Mouse (Mus musculus): ENCODE measurements around the gene Oxtr. TPM values are rescaled to one million over a fixed set of nuclear protein-coding genes. Genes with fewer than 3 reads are reported as not detected.

The Oxtr gene
- polyA plus RNA-seq (2015; fragmentation: Nextera tagmentation; extraction: Ambion mirVana), result 0.65 and 0.81 TPM in 2 replicates

DNA sequence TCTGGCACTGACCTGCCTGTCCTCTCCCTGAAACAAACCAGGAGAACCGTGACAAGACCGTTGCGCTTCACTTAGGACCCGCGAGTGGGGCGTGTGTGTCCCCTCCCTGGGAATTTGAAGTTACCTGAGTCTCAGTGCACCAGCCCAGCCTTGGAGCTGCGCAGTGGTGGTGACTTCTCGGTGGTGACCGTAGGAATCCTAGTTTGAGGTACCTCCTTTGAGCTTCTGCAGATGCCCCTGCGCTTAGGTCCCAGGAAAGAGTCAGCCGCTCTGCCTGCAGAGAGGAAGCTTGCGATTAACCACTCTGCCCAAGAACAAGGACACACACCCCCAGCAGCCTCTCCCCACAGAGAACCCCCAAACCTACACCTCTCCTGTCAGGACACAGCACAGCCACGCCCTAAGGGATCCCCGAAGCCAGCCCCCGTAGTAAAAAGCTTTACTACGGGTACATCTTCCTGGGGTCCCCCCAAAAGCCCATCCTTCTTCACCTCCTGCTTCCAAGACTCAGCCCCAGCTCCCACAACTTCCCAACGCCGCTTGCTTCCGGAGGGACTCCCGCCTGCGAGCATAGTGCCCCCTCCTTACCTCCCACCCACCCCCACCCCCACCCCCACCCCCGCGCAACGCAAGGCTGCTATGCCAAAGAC is at the start of gene Oxtr:
TSS of gene Oxtr (minus strand) at position 34 of the 650 bp plus-strand sequence.
- Histone ChIP-seq H3K27me3 (ENCODE audit: control insufficient read depth, insufficient read depth, low read length) (peaks cover 8% of the 10 kb centered on the region), H3K9me3 (ENCODE audit: control insufficient read depth, low read length) (no peaks in the 10 kb centered on the region), H3K4me3 (ENCODE audit: low read depth, low read length) (peak within 1 kb of the TSS; percentile 44), H3K4me2 (replicated peaks; ENCODE audit: low read depth) (peak within 1 kb of the TSS; percentile 69), H3K27ac (replicated peaks) (no peak within 1 kb of the TSS), H3K4me1 (replicated peaks; ENCODE audit: control insufficient read depth, insufficient read depth) (peaks cover 3% of the 10 kb centered on the region), H3K9ac (ENCODE audit: low read length) (peak within 1 kb of the TSS; percentile 45), H3K36me3 (ENCODE audit: control insufficient read depth, insufficient read depth, low read length) (no peaks in the 10 kb centered on the region)
- 7% methylated on average over 24 of the region's 24 CpGs for WGBS
- ATAC-seq (ENCODE audit: low FRiP score, low TSS enrichment) (no peak), DNase-seq (ENCODE audit: low spot score) (no peak)
- no peak for TF ChIP-seq EP300 (optimal IDR thresholded peaks at IDR 0.05)
- no peak for TF ChIP-seq CTCF (IDR thresholded peaks at IDR 0.05; ENCODE audit: low read depth)

- Histone ChIP-seq H3K9me3 (ENCODE audit: control insufficient read depth, low read length) (no peaks in the 10 kb centered on the region), H3K9ac (ENCODE audit: low read length) (no peak overlapping the region), H3K36me3 (ENCODE audit: control insufficient read depth, insufficient read depth, low read length) (no peaks in the 10 kb centered on the region), H3K4me1 (replicated peaks; ENCODE audit: control insufficient read depth, insufficient read depth) (no peaks in the 10 kb centered on the region), H3K27ac (replicated peaks) (no peak overlapping the region), H3K4me3 (ENCODE audit: low read depth, low read length) (no peak overlapping the region), H3K27me3 (ENCODE audit: control insufficient read depth, insufficient read depth, low read length) (no peaks in the 10 kb centered on the region), H3K4me2 (replicated peaks; ENCODE audit: low read depth) (no peak overlapping the region)
- DNase-seq (ENCODE audit: low spot score), result no peak
- TF ChIP-seq EP300 (optimal IDR thresholded peaks at IDR 0.05), result no peak
- TF ChIP-seq CTCF (IDR thresholded peaks at IDR 0.05; ENCODE audit: low read depth), result no peak
- ATAC-seq (ENCODE audit: low FRiP score, low TSS enrichment), result no peak
- 48% methylated on average over 5 of the region's 5 CpGs for WGBS
Measured at GRCm38 (mm10) chr6:112525434-112525833, 35.7 kb upstream of the Oxtr start.

GRCm38 (mm10) chr6:112524459-112524858 is 34.7 kb upstream of the Oxtr start:
- H3K4me2 ChIP-seq (replicated peaks; ENCODE audit: low read depth), result no peak overlapping the region
- TF ChIP-seq EP300 (optimal IDR thresholded peaks at IDR 0.05) (no peak), CTCF (IDR thresholded peaks at IDR 0.05; ENCODE audit: low read depth) (no peak)
- DNase-seq (ENCODE audit: low spot score), result no peak
- H3K9me3 ChIP-seq (ENCODE audit: control insufficient read depth, low read length), result no peaks in the 10 kb centered on the region
- H3K4me3 ChIP-seq (ENCODE audit: low read depth, low read length), result no peak overlapping the region
- H3K4me1 ChIP-seq (replicated peaks; ENCODE audit: control insufficient read depth, insufficient read depth), result no peaks in the 10 kb centered on the region
- ATAC-seq (ENCODE audit: low FRiP score, low TSS enrichment), result no peak
- H3K9ac ChIP-seq (ENCODE audit: low read length), result no peak overlapping the region
- WGBS, result 36% methylated on average over 10 of the region's 10 CpGs
- no peak overlapping the region for H3K27ac ChIP-seq (replicated peaks)
- no peaks in the 10 kb centered on the region for H3K27me3 ChIP-seq (ENCODE audit: control insufficient read depth, insufficient read depth, low read length)
- H3K36me3 ChIP-seq (ENCODE audit: control insufficient read depth, insufficient read depth, low read length), result no peaks in the 10 kb centered on the region

DNA sequence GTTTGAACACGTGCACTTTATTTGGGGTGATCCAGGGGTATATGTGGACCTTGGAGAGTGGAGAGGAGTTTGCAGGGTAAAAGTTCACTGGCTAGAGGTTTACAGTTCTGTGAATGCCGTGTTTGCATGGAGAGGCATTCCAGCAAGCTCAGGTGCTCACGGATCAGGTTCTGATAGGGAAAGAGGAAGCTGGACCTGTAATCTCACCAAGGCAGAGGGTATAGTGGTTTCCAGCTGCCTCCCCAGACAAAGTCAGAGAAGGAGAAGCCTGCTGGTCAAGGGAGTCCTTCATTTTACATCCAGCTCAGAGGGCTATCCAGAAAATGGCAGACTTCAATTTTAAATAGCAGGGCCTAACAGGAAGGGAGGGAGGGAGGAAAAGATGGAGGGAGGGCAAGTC is 28.2 kb upstream of the Oxtr start:
- H3K9ac ChIP-seq (ENCODE audit: low read length), result no peak overlapping the region
- DNase-seq (ENCODE audit: low spot score), result no peak
- H3K27me3 ChIP-seq (ENCODE audit: control insufficient read depth, insufficient read depth, low read length), result no peaks in the 10 kb centered on the region
- no peaks in the 10 kb centered on the region for H3K36me3 ChIP-seq (ENCODE audit: control insufficient read depth, insufficient read depth, low read length)
- H3K4me1 ChIP-seq (replicated peaks; ENCODE audit: control insufficient read depth, insufficient read depth), result no peaks in the 10 kb centered on the region
- H3K9me3 ChIP-seq (ENCODE audit: control insufficient read depth, low read length), result no peaks in the 10 kb centered on the region
- ATAC-seq (ENCODE audit: low FRiP score, low TSS enrichment), result no peak
- TF ChIP-seq EP300 (optimal IDR thresholded peaks at IDR 0.05), result no peak
- TF ChIP-seq CTCF (IDR thresholded peaks at IDR 0.05; ENCODE audit: low read depth), result no peak
- H3K27ac ChIP-seq (replicated peaks), result no peak overlapping the region
- H3K4me2 ChIP-seq (replicated peaks; ENCODE audit: low read depth), result no peak overlapping the region
- WGBS, result 70% methylated on average over 3 of the region's 3 CpGs
- H3K4me3 ChIP-seq (ENCODE audit: low read depth, low read length), result no peak overlapping the region

GRCm38 (mm10) chr6:112517572-112517971 is 27.8 kb upstream of the Oxtr start:
- TF ChIP-seq CTCF (IDR thresholded peaks at IDR 0.05; ENCODE audit: low read depth) (no peak), EP300 (optimal IDR thresholded peaks at IDR 0.05) (no peak)
- ATAC-seq (ENCODE audit: low FRiP score, low TSS enrichment) (no peak), DNase-seq (ENCODE audit: low spot score) (no peak)
- Histone ChIP-seq H3K4me2 (replicated peaks; ENCODE audit: low read depth) (no peak overlapping the region), H3K27ac (replicated peaks) (no peak overlapping the region), H3K36me3 (ENCODE audit: control insufficient read depth, insufficient read depth, low read length) (no peaks in the 10 kb centered on the region), H3K9ac (ENCODE audit: low read length) (no peak overlapping the region), H3K4me3 (ENCODE audit: low read depth, low read length) (no peak overlapping the region), H3K9me3 (ENCODE audit: control insufficient read depth, low read length) (no peaks in the 10 kb centered on the region), H3K27me3 (ENCODE audit: control insufficient read depth, insufficient read depth, low read length) (no peaks in the 10 kb centered on the region), H3K4me1 (replicated peaks; ENCODE audit: control insufficient read depth, insufficient read depth) (no peaks in the 10 kb centered on the region)
- 87% methylated on average over 3 of the region's 3 CpGs for WGBS

GRCm38 (mm10) chr6:112516496-112516895 is 26.8 kb upstream of the Oxtr start:
- Histone ChIP-seq H3K36me3 (ENCODE audit: control insufficient read depth, insufficient read depth, low read length) (no peaks in the 10 kb centered on the region), H3K9ac (ENCODE audit: low read length) (no peak overlapping the region), H3K4me3 (ENCODE audit: low read depth, low read length) (no peak overlapping the region), H3K9me3 (ENCODE audit: control insufficient read depth, low read length) (no peaks in the 10 kb centered on the region), H3K27ac (replicated peaks) (no peak overlapping the region), H3K4me1 (replicated peaks; ENCODE audit: control insufficient read depth, insufficient read depth) (no peaks in the 10 kb centered on the region), H3K27me3 (ENCODE audit: control insufficient read depth, insufficient read depth, low read length) (no peaks in the 10 kb centered on the region), H3K4me2 (replicated peaks; ENCODE audit: low read depth) (no peak overlapping the region)
- ATAC-seq (ENCODE audit: low FRiP score, low TSS enrichment) (no peak), DNase-seq (ENCODE audit: low spot score) (no peak)
- no peak for TF ChIP-seq CTCF (IDR thresholded peaks at IDR 0.05; ENCODE audit: low read depth)
- no peak for TF ChIP-seq EP300 (optimal IDR thresholded peaks at IDR 0.05)
- WGBS, result 16% methylated on average over 1 of the region's 1 CpGs
